Mouse (Mus musculus) heart, adult 2 months (tissue): ENCODE results near the gene Kmt5b.

ENCODE experiments used
- CTCF ChIP-seq: fragments of 200-600 bp; IDR thresholded peaks from 2 replicates; pipeline ENCODE4 v1.8.1; 2022; ENCODE audit warnings: antibody characterized with exemption, mild to moderate bottlenecking, moderate library complexity
- EP300 ChIP-seq: fragments of 200-500 bp; IDR thresholded peaks from 2 replicates; pipeline ENCODE4 v1.6.1; 2011; ENCODE audit warnings: low read depth, low read length, control low read depth; ENCODE audit not compliant: insufficient read depth
- POLR2A ChIP-seq: fragments of 200-500 bp; IDR thresholded peaks from 2 replicates; pipeline ENCODE4 v1.6.1; 2011; ENCODE audit warnings: mild to moderate bottlenecking, low read depth, low read length, control low read depth; ENCODE audit not compliant: insufficient read depth

GRCm38 (mm10) chr19:3857220-3857619, 90.0 kb downstream of the Kmt5b start:
- no peak for TF ChIP-seq CTCF
- TF ChIP-seq POLR2A = no peak
- TF ChIP-seq EP300 = no peak
